Mouse (Mus musculus) hindbrain, embryonic 11.5 days (tissue): ENCODE results near the gene Fgd3. TPM values are rescaled to one million over a fixed set of nuclear protein-coding genes. Genes with fewer than 3 reads are reported as not detected.

Experiments used
- ATAC-seq: fragments of 200-750 bp; cut with Nextera tagmentation; 2 replicates; pipeline ENCODE4 v1.8.0; 2017; ENCODE audit warnings: mild to moderate bottlenecking, moderate TSS enrichment, moderate library complexity; ENCODE audit not compliant: low FRiP score
- DNase-seq: peaks from one replicate; pipeline ENCODE4 v3.0.0-alpha.2; 2015; ENCODE audit warnings: low spot score
- H3K27ac ChIP-seq: fragments of 300-500 bp; sonication (generic); 2 replicates; pipeline ENCODE4 v1.5.1; 2014; ENCODE audit warnings: mild to moderate bottlenecking, low read depth, low read length
- H3K27me3 ChIP-seq: fragments of 300-500 bp; sonication (generic); 2 replicates; pipeline ENCODE4 v1.6.1; 2014; ENCODE audit warnings: mild to moderate bottlenecking, low read length, moderate library complexity, mixed read lengths; ENCODE audit not compliant: control insufficient read depth, insufficient read depth
- H3K36me3 ChIP-seq: fragments of 300-500 bp; sonication (generic); 2 replicates; pipeline ENCODE4 v1.6.1; 2014; ENCODE audit warnings: mild to moderate bottlenecking, low read length, moderate library complexity, mixed read lengths; ENCODE audit not compliant: control insufficient read depth, insufficient read depth
- H3K4me1 ChIP-seq: fragments of 300-500 bp; sonication (generic); replicated peaks from 2 replicates; pipeline ENCODE4 v1.6.1; 2014; ENCODE audit warnings: low read length, mixed read lengths; ENCODE audit not compliant: control insufficient read depth, insufficient read depth
- H3K4me2 ChIP-seq: fragments of 300-500 bp; sonication (generic); replicated peaks from 2 replicates; pipeline ENCODE4 v1.6.1; 2014; ENCODE audit warnings: mild to moderate bottlenecking, low read depth, low read length
- H3K4me3 ChIP-seq: fragments of 300-500 bp; sonication (generic); 2 replicates; pipeline ENCODE4 v1.5.1; 2014; ENCODE audit warnings: low read depth, low read length
- H3K9ac ChIP-seq: fragments of 300-500 bp; sonication (generic); 2 replicates; pipeline ENCODE4 v1.6.1; 2014; ENCODE audit warnings: low read depth, low read length
- H3K9me3 ChIP-seq: fragments of 300-500 bp; sonication (generic); 2 replicates; pipeline ENCODE4 v1.6.1; 2016; ENCODE audit warnings: low read length; ENCODE audit not compliant: control insufficient read depth
- WGBS: fragments of 180-500 bp; shearing (Covaris S2); extraction: QIAGEN DNeasy Blood & Tissue Kit; methylation state at CpG from one replicate; pipeline ENCODE4 v1.1.7; 2014; 5-methylcytosine and 5-hydroxymethylcytosine counted together
- polyA plus RNA-seq: library from polyadenylated mRNA; unstranded; fragments of >200 nt; fragmentation: Nextera tagmentation; extraction: Ambion mirVana; gene quantifications from 2 replicates; pipeline ENCODE4 v1.2.1, GENCODE M21; 2014

The Fgd3 gene
- polyA plus RNA-seq, 1 experiment from 2014 or later: 1.1 TPM

DNA sequence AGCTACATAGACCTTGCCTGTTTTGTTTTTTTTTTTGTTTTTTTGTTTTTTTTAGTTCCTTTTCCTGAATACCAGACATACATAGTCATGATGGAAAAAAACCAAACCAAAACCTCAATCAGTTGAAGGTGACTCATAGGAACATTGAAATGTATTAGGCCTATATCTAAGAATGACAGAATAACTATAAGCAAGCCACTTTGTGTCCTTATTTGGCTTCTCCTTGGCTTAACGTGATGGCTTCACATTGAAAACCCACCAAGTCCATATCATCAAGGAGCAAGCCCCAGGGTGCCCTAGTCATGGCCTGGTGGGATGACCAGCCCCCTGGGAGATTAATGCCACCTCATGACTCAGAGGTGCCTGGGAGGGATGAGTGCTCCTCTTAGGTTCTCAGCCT is 19.3 kb downstream of the Fgd3 start:
- 78% methylated on average over 1 of the region's 1 CpGs for WGBS

DNA sequence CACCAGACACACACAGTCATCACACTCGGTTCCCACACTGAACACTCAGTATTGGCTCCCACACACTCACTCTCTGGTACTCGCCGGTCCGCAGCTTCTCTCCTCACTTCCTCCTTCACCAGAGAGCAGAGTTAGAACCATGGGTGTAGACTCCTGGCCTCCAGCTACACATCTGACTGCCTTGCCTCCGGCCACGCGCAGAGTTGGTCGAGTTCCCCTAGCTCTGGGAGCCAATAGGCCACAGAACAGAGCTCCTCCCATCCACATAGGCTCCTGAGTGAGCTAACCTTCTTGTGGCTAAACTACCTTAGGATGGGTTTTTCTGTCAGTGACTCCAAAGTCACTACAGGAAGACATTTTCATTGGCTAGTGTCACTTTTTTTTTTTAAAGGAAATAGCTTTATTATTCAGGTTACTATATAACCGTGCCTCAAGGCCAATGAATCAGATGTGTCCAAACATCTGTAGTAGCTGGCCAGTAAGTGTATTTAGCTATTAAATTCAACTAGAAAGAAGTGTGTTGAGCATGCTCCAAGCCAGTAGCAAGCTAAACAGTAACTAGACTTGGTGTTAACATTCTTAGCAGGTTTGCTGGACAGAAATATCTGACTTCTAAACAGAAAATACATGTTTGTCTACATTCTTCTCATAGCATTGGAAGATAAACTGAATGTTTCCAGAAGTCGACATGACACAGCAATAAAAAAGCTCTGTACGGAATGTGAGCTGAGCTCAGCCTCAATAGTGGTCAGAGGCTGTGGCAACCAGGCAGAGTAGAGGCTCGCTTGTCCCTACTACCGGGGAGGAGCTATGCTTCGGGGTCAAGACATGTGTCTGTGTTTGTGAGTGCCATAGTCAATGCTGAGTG is 21.4 kb downstream of the Fgd3 start:
- 87% methylated on average over 14 of the region's 14 CpGs for WGBS
- no peak overlapping the region for H3K27ac ChIP-seq
- no peak overlapping the region for H3K9ac ChIP-seq

More for the DNA sequence above, 19.3 kb downstream of the Fgd3 start:
- H3K4me2 ChIP-seq: no peak overlapping the region
- no peaks in the 10 kb centered on the region for H3K27me3 ChIP-seq
- no peak overlapping the region for H3K27ac ChIP-seq
- H3K4me3 ChIP-seq: no peak overlapping the region
- no peaks in the 10 kb centered on the region for H3K36me3 ChIP-seq
- ATAC-seq (no peak), DNase-seq (no peak)
- no peak overlapping the region for H3K9ac ChIP-seq
- H3K4me1 ChIP-seq: no peaks in the 10 kb centered on the region
- no peaks in the 10 kb centered on the region for H3K9me3 ChIP-seq

DNA sequence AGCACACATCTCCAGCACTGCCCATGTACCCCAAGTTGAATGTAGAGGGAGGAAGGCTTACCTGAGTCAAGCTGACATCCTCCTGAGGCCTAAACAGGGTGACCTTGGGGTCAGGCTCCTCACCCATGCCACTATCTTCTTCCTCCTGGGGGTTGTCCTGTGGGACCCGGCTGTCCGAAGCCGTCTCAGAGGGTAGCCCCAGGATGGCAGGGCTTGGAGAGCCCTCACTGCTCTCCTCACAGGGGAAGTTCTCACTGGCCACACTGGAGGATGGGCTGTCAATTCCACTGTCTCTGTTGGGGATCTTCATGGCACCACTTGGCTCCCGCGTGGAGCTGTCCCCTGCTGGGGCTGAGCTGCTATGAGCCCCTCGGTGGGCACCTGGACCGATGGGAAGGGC is 23.8 kb downstream of the Fgd3 start:
- no peaks in the 10 kb centered on the region for H3K27me3 ChIP-seq
- ATAC-seq: no peak
- no peaks in the 10 kb centered on the region for H3K4me1 ChIP-seq
- 89% methylated on average over 7 of the region's 7 CpGs for WGBS
- no peaks in the 10 kb centered on the region for H3K9me3 ChIP-seq
- no peak overlapping the region for H3K27ac ChIP-seq
- H3K4me2 ChIP-seq: no peak overlapping the region
- no peaks in the 10 kb centered on the region for H3K36me3 ChIP-seq
- H3K9ac ChIP-seq: no peak overlapping the region
- no peak overlapping the region for H3K4me3 ChIP-seq
- DNase-seq: no peak

More for the DNA sequence above, 21.4 kb downstream of the Fgd3 start:
- DNase-seq (no peak), ATAC-seq (no peak)
- H3K27me3 ChIP-seq: no peaks in the 10 kb centered on the region
- no peaks in the 10 kb centered on the region for H3K4me1 ChIP-seq
- no peaks in the 10 kb centered on the region for H3K36me3 ChIP-seq
- H3K4me3 ChIP-seq: no peak overlapping the region
- H3K4me2 ChIP-seq: no peak overlapping the region
- H3K9me3 ChIP-seq: no peaks in the 10 kb centered on the region

DNA sequence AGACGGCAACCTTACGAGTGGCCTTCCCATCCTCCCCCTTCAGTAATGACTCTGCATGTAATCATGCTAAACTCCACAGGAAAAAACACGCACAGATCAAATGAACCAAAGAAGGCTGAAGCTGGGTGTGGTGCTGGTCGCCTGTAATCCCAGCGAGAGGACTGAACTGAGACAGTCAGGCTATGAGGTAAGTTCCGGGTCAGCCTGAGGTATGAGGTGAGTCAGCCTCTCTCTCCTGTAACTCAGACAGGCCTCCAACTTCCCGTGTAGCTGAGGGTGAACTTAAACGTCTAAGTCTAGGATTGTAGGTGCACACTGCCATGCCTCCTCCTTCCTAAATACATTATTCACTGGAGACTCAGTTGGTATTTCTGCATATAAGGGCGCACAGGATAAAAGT is 26.0 kb downstream of the Fgd3 start:
- H3K9me3 ChIP-seq: no peaks in the 10 kb centered on the region
- H3K27ac ChIP-seq: no peak overlapping the region
- ATAC-seq: no peak
- no peaks in the 10 kb centered on the region for H3K27me3 ChIP-seq
- H3K4me3 ChIP-seq: no peak overlapping the region
- no peak overlapping the region for H3K4me2 ChIP-seq
- H3K4me1 ChIP-seq: no peaks in the 10 kb centered on the region
- WGBS: 87% methylated on average over 9 of the region's 9 CpGs
- DNase-seq: no peak
- H3K9ac ChIP-seq: no peak overlapping the region
- H3K36me3 ChIP-seq: no peaks in the 10 kb centered on the region

- DNase-seq (no peak), ATAC-seq (no peak)
- Histone ChIP-seq H3K4me2 (no peak overlapping the region), H3K4me3 (no peak overlapping the region), H3K9ac (no peak overlapping the region), H3K27me3 (no peaks in the 10 kb centered on the region), H3K27ac (no peak overlapping the region), H3K9me3 (no peaks in the 10 kb centered on the region), H3K36me3 (no peaks in the 10 kb centered on the region), H3K4me1 (no peaks in the 10 kb centered on the region)
- 92% methylated on average over 6 of the region's 6 CpGs for WGBS
These were observed 28.2 kb downstream of the Fgd3 start for GRCm38 (mm10) chr13:49291949-49292348.

DNA sequence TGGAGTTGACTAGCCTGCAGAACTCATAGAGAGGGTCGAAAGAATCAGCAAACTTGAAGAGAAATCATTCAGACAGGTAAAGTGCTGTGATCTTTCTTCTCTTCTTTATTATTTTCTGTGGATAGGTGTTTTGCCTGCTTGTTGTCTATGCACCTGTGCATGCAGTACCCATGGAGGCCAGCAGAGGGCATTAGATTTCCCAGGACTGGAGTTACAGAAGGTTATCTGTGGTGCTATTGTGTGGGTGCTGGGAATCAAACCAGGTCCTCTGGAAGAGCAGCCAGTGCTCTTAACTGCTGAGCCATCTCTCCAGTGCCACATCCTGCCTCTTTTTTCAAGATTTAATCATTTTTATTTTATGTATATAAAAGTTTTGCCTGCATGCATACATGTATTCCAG is 28.7 kb downstream of the Fgd3 start:
- H3K27me3 ChIP-seq: no peaks in the 10 kb centered on the region
- H3K9ac ChIP-seq: no peak overlapping the region
- H3K4me3 ChIP-seq: no peak overlapping the region
- no peak overlapping the region for H3K4me2 ChIP-seq
- WGBS: 72% methylated on average over 1 of the region's 1 CpGs
- no peaks in the 10 kb centered on the region for H3K9me3 ChIP-seq
- H3K4me1 ChIP-seq: no peaks in the 10 kb centered on the region
- ATAC-seq (no peak), DNase-seq (peak; percentile 18)
- no peaks in the 10 kb centered on the region for H3K36me3 ChIP-seq
- no peak overlapping the region for H3K27ac ChIP-seq

DNA sequence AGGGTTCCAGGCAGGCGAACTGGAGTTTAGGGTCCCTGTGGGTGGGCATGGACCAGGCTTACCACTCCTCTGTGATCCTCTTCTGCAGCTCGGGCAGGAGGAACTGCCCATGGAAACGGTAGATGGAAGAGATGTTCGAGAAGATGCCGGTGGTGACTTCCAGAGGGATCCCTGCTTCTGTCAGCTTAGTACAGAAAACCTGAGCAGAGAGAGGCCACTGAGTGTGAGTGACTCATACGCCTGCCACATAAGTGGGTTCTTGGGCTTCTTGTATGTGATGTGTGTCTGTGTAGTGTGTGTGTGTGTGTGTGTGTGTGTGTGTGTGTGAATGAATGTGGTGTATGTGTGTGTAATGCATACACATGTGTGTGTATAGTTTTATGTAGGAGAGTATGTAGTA is 32.9 kb downstream of the Fgd3 start:
- Histone ChIP-seq H3K27me3 (no peaks in the 10 kb centered on the region), H3K9ac (no peak overlapping the region), H3K36me3 (no peaks in the 10 kb centered on the region), H3K4me2 (no peak overlapping the region), H3K9me3 (no peaks in the 10 kb centered on the region), H3K27ac (no peak overlapping the region), H3K4me1 (no peaks in the 10 kb centered on the region), H3K4me3 (no peak overlapping the region)
- no peak for ATAC-seq
- WGBS: 90% methylated on average over 6 of the region's 6 CpGs
- no peak for DNase-seq

DNA sequence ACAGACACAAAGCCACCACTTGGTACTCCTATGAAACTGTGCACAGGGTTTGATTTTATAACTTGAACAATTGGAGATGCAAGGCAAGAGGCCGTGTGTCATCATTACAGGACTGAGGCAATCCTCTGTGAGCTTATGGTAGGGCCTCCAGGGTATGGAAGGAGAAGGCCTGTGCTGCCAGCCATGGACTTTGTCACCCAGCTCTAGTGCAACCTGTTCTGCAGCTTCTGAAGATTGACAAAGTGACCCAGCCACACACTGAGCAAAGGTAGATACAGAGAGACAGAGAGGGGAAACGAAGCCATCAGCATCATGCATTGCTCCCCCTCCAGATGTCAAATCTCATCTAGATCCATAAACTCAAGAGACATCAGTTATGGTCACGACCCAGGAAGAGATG is 33.4 kb downstream of the Fgd3 start:
- Histone ChIP-seq H3K4me2 (no peak overlapping the region), H3K9me3 (no peaks in the 10 kb centered on the region), H3K4me3 (no peak overlapping the region), H3K4me1 (no peaks in the 10 kb centered on the region), H3K27ac (no peak overlapping the region), H3K36me3 (no peaks in the 10 kb centered on the region), H3K9ac (no peak overlapping the region), H3K27me3 (no peaks in the 10 kb centered on the region)
- WGBS: 86% methylated on average over 3 of the region's 3 CpGs
- DNase-seq (no peak), ATAC-seq (no peak)

GRCm38 (mm10) chr13:49283686-49284085 is 36.4 kb downstream of the Fgd3 start:
- Histone ChIP-seq H3K36me3 (no peaks in the 10 kb centered on the region), H3K27ac (no peak overlapping the region), H3K4me2 (no peak overlapping the region), H3K4me3 (no peak overlapping the region), H3K9me3 (no peaks in the 10 kb centered on the region), H3K27me3 (no peaks in the 10 kb centered on the region), H3K9ac (no peak overlapping the region), H3K4me1 (no peaks in the 10 kb centered on the region)
- 87% methylated on average over 9 of the region's 9 CpGs for WGBS
- DNase-seq (no peak), ATAC-seq (no peak)
